Mouse (Mus musculus): Measurements from ENCODE around the gene A3galt2. TPM values are rescaled to one million over a fixed set of nuclear protein-coding genes. Genes with fewer than 3 reads are reported as not detected.
A peak's percentile ranks its signal among the peaks of the same experiment; 100 is the strongest.

A3galt2 gene
- polyA plus RNA-seq, 1 experiment = 0.13 TPM

- Histone ChIP-seq H3K36me3 (ENCODE audit: control insufficient read depth, insufficient read depth) (peaks cover 30% of the 10 kb centered on the region), H3ac (ENCODE audit: control insufficient read depth, insufficient read length) (no peak overlapping the region), H3K79me2 (ENCODE audit: control insufficient read depth, insufficient read depth) (no peaks in the 10 kb centered on the region), H3K27me3 (ENCODE audit: control insufficient read depth, insufficient read depth, insufficient read length) (no peaks in the 10 kb centered on the region), H3K4me3 (no peak overlapping the region), H3K4me2 (ENCODE audit: low read depth) (no peak overlapping the region)
- TF ChIP-seq MYOG (IDR thresholded peaks at IDR 0.05; ENCODE audit: control insufficient read depth in 1 of 3, insufficient read depth in 1 of 3, insufficient read length in 2 of 3, low read depth in 2 of 3) (no peak), USF1 (IDR thresholded peaks at IDR 0.05; ENCODE audit: low read depth) (no peak), TCF3 (IDR thresholded peaks at IDR 0.05; ENCODE audit: insufficient read length, low read depth) (no peak), POLR2A (IDR thresholded peaks at IDR 0.05; ENCODE audit: insufficient read length, low read depth) (no peak), POLR2AphosphoS2 (IDR thresholded peaks at IDR 0.05; ENCODE audit: insufficient read length, low read depth) (no peak), SRF (IDR thresholded peaks at IDR 0.05; ENCODE audit: control insufficient read depth, insufficient read length, low read depth) (no peak), REST (IDR thresholded peaks at IDR 0.05; ENCODE audit: insufficient read depth, insufficient read length) (no peak), CEBPB (IDR thresholded peaks at IDR 0.05; ENCODE audit: insufficient read depth, poor library complexity, severe bottlenecking) (no peak)
Measured at GRCm38 (mm10) chr4:128752031-128752757, 3.0 kb upstream of the A3galt2 start.

GRCm38 (mm10) chr4:128753571-128753970 lies 1.6 kb upstream of the A3galt2 start:
- Histone ChIP-seq H3ac (ENCODE audit: control insufficient read depth, insufficient read length) (no peak overlapping the region), H3K4me3 (no peak overlapping the region), H3K4me2 (ENCODE audit: low read depth) (no peak overlapping the region), H3K79me2 (ENCODE audit: control insufficient read depth, insufficient read depth) (no peaks in the 10 kb centered on the region), H3K36me3 (ENCODE audit: control insufficient read depth, insufficient read depth) (peaks cover 30% of the 10 kb centered on the region), H3K27me3 (ENCODE audit: control insufficient read depth, insufficient read depth, insufficient read length) (no peaks in the 10 kb centered on the region)
- TF ChIP-seq SRF (IDR thresholded peaks at IDR 0.05; ENCODE audit: control insufficient read depth, insufficient read length, low read depth) (no peak), TCF3 (IDR thresholded peaks at IDR 0.05; ENCODE audit: insufficient read length, low read depth) (no peak), USF1 (IDR thresholded peaks at IDR 0.05; ENCODE audit: low read depth) (no peak), MAX (IDR thresholded peaks at IDR 0.05; ENCODE audit: low read depth) (no peak), POLR2A (IDR thresholded peaks at IDR 0.05; ENCODE audit: insufficient read length, low read depth) (no peak), TCF12 (IDR thresholded peaks at IDR 0.05; ENCODE audit: insufficient read depth, poor library complexity, severe bottlenecking) (no peak), CEBPB (IDR thresholded peaks at IDR 0.05; ENCODE audit: insufficient read depth, poor library complexity, severe bottlenecking) (no peak), MYOD1 (IDR thresholded peaks at IDR 0.05; ENCODE audit: control insufficient read depth in 1 of 3, insufficient read length in 2 of 3, low read depth in 2 of 3) (no peak), REST (IDR thresholded peaks at IDR 0.05; ENCODE audit: insufficient read depth, insufficient read length) (no peak), MYOG (IDR thresholded peaks at IDR 0.05; ENCODE audit: control insufficient read depth in 1 of 3, insufficient read depth in 1 of 3, insufficient read length in 2 of 3, low read depth in 2 of 3) (no peak), E2F4 (IDR thresholded peaks at IDR 0.05; ENCODE audit: insufficient read depth) (no peak), POLR2AphosphoS2 (IDR thresholded peaks at IDR 0.05; ENCODE audit: insufficient read length, low read depth) (no peak)

GRCm38 (mm10) chr4:128755900-128756299 lies 736 bp downstream of the A3galt2 start:
- Histone ChIP-seq H3K27me3 (ENCODE audit: control insufficient read depth, insufficient read depth, insufficient read length) (no peaks in the 10 kb centered on the region), H3K4me3 (no peak overlapping the region), H3K79me2 (ENCODE audit: control insufficient read depth, insufficient read depth) (no peaks in the 10 kb centered on the region), H3K36me3 (ENCODE audit: control insufficient read depth, insufficient read depth) (peaks cover 15% of the 10 kb centered on the region), H3ac (ENCODE audit: control insufficient read depth, insufficient read length) (no peak overlapping the region), H3K4me2 (ENCODE audit: low read depth) (no peak overlapping the region)
- TF ChIP-seq SRF (IDR thresholded peaks at IDR 0.05; ENCODE audit: control insufficient read depth, insufficient read length, low read depth) = no peak
- TF ChIP-seq E2F4 (IDR thresholded peaks at IDR 0.05; ENCODE audit: insufficient read depth) = no peak
- TF ChIP-seq POLR2AphosphoS2 (IDR thresholded peaks at IDR 0.05; ENCODE audit: insufficient read length, low read depth) = peak; percentile 64
- no peak for TF ChIP-seq TCF12 (IDR thresholded peaks at IDR 0.05; ENCODE audit: insufficient read depth, poor library complexity, severe bottlenecking)
- TF ChIP-seq MYOG (IDR thresholded peaks at IDR 0.05; ENCODE audit: control insufficient read depth in 1 of 3, insufficient read depth in 1 of 3, insufficient read length in 2 of 3, low read depth in 2 of 3) = peak in 1 of 3 experiments; percentile 63
- no peak for TF ChIP-seq TCF3 (IDR thresholded peaks at IDR 0.05; ENCODE audit: insufficient read length, low read depth)
- TF ChIP-seq MYOD1 (IDR thresholded peaks at IDR 0.05; ENCODE audit: control insufficient read depth in 1 of 3, insufficient read length in 2 of 3, low read depth in 2 of 3) = peak in 2 of 3 experiments; percentile 8 to 67
- TF ChIP-seq USF1 (IDR thresholded peaks at IDR 0.05; ENCODE audit: low read depth) = no peak
- no peak for TF ChIP-seq POLR2A (IDR thresholded peaks at IDR 0.05; ENCODE audit: insufficient read length, low read depth)
- TF ChIP-seq MAX (IDR thresholded peaks at IDR 0.05; ENCODE audit: low read depth) = no peak
- no peak for TF ChIP-seq CEBPB (IDR thresholded peaks at IDR 0.05; ENCODE audit: insufficient read depth, poor library complexity, severe bottlenecking)
- no peak for TF ChIP-seq REST (IDR thresholded peaks at IDR 0.05; ENCODE audit: insufficient read depth, insufficient read length)

GRCm38 (mm10) chr4:128759214-128759613 lies 4.0 kb downstream of the A3galt2 start:
- Histone ChIP-seq H3K4me2 (ENCODE audit: low read depth) (no peak overlapping the region), H3ac (ENCODE audit: control insufficient read depth, insufficient read length) (no peak overlapping the region), H3K27me3 (ENCODE audit: control insufficient read depth, insufficient read depth, insufficient read length) (no peaks in the 10 kb centered on the region), H3K79me2 (ENCODE audit: control insufficient read depth, insufficient read depth) (no peaks in the 10 kb centered on the region), H3K36me3 (ENCODE audit: control insufficient read depth, insufficient read depth) (peaks cover 8% of the 10 kb centered on the region), H3K4me3 (no peak overlapping the region)
- TF ChIP-seq TCF12 (IDR thresholded peaks at IDR 0.05; ENCODE audit: insufficient read depth, poor library complexity, severe bottlenecking) = no peak
- TF ChIP-seq POLR2AphosphoS2 (IDR thresholded peaks at IDR 0.05; ENCODE audit: insufficient read length, low read depth) = no peak
- no peak for TF ChIP-seq USF1 (IDR thresholded peaks at IDR 0.05; ENCODE audit: low read depth)
- no peak for TF ChIP-seq TCF3 (IDR thresholded peaks at IDR 0.05; ENCODE audit: insufficient read length, low read depth)
- no peak for TF ChIP-seq CEBPB (IDR thresholded peaks at IDR 0.05; ENCODE audit: insufficient read depth, poor library complexity, severe bottlenecking)
- no peak for TF ChIP-seq POLR2A (IDR thresholded peaks at IDR 0.05; ENCODE audit: insufficient read length, low read depth)
- TF ChIP-seq E2F4 (IDR thresholded peaks at IDR 0.05; ENCODE audit: insufficient read depth) = no peak
- TF ChIP-seq REST (IDR thresholded peaks at IDR 0.05; ENCODE audit: insufficient read depth, insufficient read length) = no peak
- no peak for TF ChIP-seq MAX (IDR thresholded peaks at IDR 0.05; ENCODE audit: low read depth)
- TF ChIP-seq MYOG (IDR thresholded peaks at IDR 0.05; ENCODE audit: control insufficient read depth in 1 of 3, insufficient read depth in 1 of 3, insufficient read length in 2 of 3, low read depth in 2 of 3) = no peak
- TF ChIP-seq MYOD1 (IDR thresholded peaks at IDR 0.05; ENCODE audit: control insufficient read depth in 1 of 3, insufficient read length in 2 of 3, low read depth in 2 of 3) = no peak
- TF ChIP-seq SRF (IDR thresholded peaks at IDR 0.05; ENCODE audit: control insufficient read depth, insufficient read length, low read depth) = no peak

Measured in myocyte (in vitro differentiated cells).